Mouse (Mus musculus): ENCODE data around the gene Pan3.
A peak's percentile ranks its signal among the peaks of the same experiment; 100 is the strongest.

Gene Pan3

GRCm38 (mm10) chr5:147430936-147431839, 1.2 kb downstream of the Pan3 start:
- peak; percentile 30 for DNase-seq (ENCODE audit: low read depth, low spot score)

GRCm38 (mm10) chr5:147432927-147433326, 3.0 kb downstream of the Pan3 start:
- no peak for DNase-seq (ENCODE audit: low read depth, low spot score)

GRCm38 (mm10) chr5:147435224-147435623, 5.3 kb downstream of the Pan3 start:
- DNase-seq (ENCODE audit: low read depth, low spot score): no peak

GRCm38 (mm10) chr5:147435751-147436150, 5.8 kb downstream of the Pan3 start:
- no peak for DNase-seq (ENCODE audit: low read depth, low spot score)

- no peak for DNase-seq (ENCODE audit: low read depth, low spot score)
Measured at GRCm38 (mm10) chr5:147436491-147436890, 6.5 kb downstream of the Pan3 start.

- DNase-seq (ENCODE audit: low read depth, low spot score): no peak
Measured at GRCm38 (mm10) chr5:147440996-147441507, 11.1 kb downstream of the Pan3 start.

- no peak for DNase-seq (ENCODE audit: low read depth, low spot score)
Measured at GRCm38 (mm10) chr5:147441979-147442378, 12.0 kb downstream of the Pan3 start.

GRCm38 (mm10) chr5:147442741-147443140, 12.8 kb downstream of the Pan3 start:
- DNase-seq (ENCODE audit: low read depth, low spot score): no peak

GRCm38 (mm10) chr5:147444298-147444697, 14.3 kb downstream of the Pan3 start:
- DNase-seq (ENCODE audit: low read depth, low spot score): no peak

GRCm38 (mm10) chr5:147444757-147445156, 14.8 kb downstream of the Pan3 start:
- DNase-seq (ENCODE audit: low read depth, low spot score): no peak

- no peak for DNase-seq (ENCODE audit: low read depth, low spot score)
Measured at GRCm38 (mm10) chr5:147445252-147445651, 15.3 kb downstream of the Pan3 start.

GRCm38 (mm10) chr5:147448526-147448925, 18.6 kb downstream of the Pan3 start:
- no peak for DNase-seq (ENCODE audit: low read depth, low spot score)

- no peak for DNase-seq (ENCODE audit: low read depth, low spot score)
Measured at GRCm38 (mm10) chr5:147448933-147449332, 19.0 kb downstream of the Pan3 start.

- DNase-seq (ENCODE audit: low read depth, low spot score): no peak
Measured at GRCm38 (mm10) chr5:147456491-147456890, 26.5 kb downstream of the Pan3 start.

GRCm38 (mm10) chr5:147459821-147460567, 30.0 kb downstream of the Pan3 start:
- DNase-seq (ENCODE audit: low read depth, low spot score): no peak

- no peak for DNase-seq (ENCODE audit: low read depth, low spot score)
Measured at GRCm38 (mm10) chr5:147463251-147463650, 33.3 kb downstream of the Pan3 start.

- DNase-seq (ENCODE audit: low read depth, low spot score): no peak
Measured at GRCm38 (mm10) chr5:147466361-147466760, 36.4 kb downstream of the Pan3 start.

- no peak for DNase-seq (ENCODE audit: low read depth, low spot score)
Measured at GRCm38 (mm10) chr5:147471163-147471562, 41.2 kb downstream of the Pan3 start.

- no peak for DNase-seq (ENCODE audit: low read depth, low spot score)
Measured at GRCm38 (mm10) chr5:147473071-147473470, 43.1 kb downstream of the Pan3 start.

- DNase-seq (ENCODE audit: low read depth, low spot score): no peak
Measured at GRCm38 (mm10) chr5:147473856-147474255, 43.9 kb downstream of the Pan3 start.

- DNase-seq (ENCODE audit: low read depth, low spot score): no peak
Measured at GRCm38 (mm10) chr5:147476109-147476508, 46.1 kb downstream of the Pan3 start.

GRCm38 (mm10) chr5:147477106-147477505, 47.1 kb downstream of the Pan3 start:
- no peak for DNase-seq (ENCODE audit: low read depth, low spot score)
